Mouse (Mus musculus): ENCODE results near the gene Gm3373.
"Not testable (repeated sequence)": the region's sequence is repeated elsewhere in the genome, so short reads cannot be mapped to it uniquely, and the experiment has no call there.

Gm3373 gene

DNA sequence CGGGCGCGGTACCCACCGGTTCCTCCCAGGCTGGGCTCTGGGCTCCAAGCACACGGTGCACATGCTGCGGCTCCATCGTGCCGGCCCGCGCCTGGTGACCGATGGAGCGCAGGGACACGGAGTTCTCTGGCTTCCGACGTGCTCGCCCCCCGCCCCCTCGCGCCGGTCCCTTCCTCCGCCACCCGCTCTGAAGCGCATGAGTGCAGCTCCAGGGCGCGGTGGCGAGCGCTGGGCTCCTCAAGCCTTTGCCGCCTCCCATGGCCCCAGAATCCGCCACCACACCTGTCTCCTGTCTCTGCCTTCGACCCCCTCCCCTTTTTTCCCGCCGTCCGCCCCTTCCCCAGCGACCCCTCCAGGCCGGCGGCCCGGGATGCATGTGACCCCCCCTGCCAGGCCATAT is at the start of gene Gm3373:
TSS of gene Gm3373 (minus strand) at position 101 of the 400 bp plus-strand sequence.
- not testable (repeated sequence) for DNase-seq (ENCODE audit: inconsistent ontology term)

DNA sequence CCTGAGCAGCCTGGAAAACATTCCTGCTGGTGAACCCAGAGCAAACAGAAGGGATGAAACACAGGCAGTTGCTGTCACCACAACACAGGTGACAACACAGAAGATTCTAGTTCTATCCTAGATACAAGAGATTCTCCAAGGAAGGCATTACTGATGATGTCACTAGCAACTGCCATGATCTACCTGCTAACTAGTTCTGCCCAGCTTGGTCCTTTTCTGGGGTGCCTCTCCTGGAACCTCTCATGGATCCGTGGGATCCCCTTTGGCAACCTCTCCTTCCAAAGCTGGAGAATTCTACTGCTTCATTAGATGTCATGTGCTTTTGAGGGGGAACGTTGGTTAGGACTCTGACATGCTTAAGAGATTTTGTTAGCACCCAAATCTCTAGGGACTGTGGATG is 54.0 kb downstream of the Gm3373 start, which contains the start of gene Gm9603:
TSS of gene Gm9603 (minus strand) at position 101 of the 400 bp plus-strand sequence.
- not testable (repeated sequence) for DNase-seq (ENCODE audit: inconsistent ontology term)

Measured in Muller cell, postnatal 12 days (primary cell).